Mouse (Mus musculus) left cerebral cortex, adult 8-10 months (tissue): ENCODE data around the gene Ccdc9b. TPM values are rescaled to one million over a fixed set of nuclear protein-coding genes. Genes with fewer than 3 reads are reported as not detected.
A peak's percentile ranks its signal among the peaks of the same experiment; 100 is the strongest.

Experiments used
- DNase-seq, 2 experiments: peaks; one replicate each; pipeline ENCODE4 v3.0.0; 2022; ENCODE audit warnings: low spot score in 2 of 2
- total RNA-seq, 4 experiments: library from RNA; stranded (reverse); gene quantifications; 2 replicates each; pipeline ENCODE4 v1.2.4; 2022

The Ccdc9b gene
- total RNA-seq, 4 experiments from 2014 or later = 4.2 to 6.3 (median 5.7) TPM

DNA sequence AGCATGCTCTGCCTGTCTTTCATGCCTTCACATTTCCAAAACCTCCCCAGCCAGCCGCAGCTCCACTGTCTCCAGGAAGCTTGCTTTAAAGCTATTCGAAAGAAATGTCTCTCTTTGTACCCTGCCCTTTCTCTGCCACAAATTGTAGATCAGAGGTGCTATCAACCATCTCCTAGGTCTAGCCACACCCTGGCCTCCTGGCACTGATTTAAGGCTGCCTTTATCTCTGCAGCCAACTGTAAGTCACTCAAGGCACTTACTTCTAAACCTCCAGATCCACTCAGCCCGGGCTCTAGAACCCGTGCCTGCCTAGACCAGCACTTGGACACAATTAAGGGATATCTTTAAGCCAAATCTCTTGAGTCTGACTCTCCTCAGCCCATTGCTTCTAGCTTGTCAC lies 16.0 kb upstream of the Ccdc9b start:
- DNase-seq = no peak

DNA sequence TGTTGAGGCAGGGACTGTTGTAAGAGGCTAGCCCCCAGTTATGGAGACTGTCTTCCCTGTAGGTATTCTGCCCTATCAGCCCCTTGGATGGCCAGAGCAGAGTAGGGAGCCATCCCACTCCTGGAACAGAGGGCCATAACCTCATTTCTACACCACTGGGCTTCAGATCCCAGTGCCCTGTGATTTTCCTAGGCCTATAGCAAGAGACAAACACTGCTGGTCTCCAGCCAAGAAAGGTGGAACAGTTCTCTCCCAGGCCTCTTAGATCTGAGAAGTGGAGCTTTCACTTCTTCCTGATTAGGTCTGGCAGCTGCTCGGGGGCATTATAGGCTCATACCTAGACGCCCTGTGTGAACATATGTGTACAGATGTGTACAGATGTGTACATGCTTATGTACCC lies 13.8 kb upstream of the Ccdc9b start:
- no peak for DNase-seq

DNA sequence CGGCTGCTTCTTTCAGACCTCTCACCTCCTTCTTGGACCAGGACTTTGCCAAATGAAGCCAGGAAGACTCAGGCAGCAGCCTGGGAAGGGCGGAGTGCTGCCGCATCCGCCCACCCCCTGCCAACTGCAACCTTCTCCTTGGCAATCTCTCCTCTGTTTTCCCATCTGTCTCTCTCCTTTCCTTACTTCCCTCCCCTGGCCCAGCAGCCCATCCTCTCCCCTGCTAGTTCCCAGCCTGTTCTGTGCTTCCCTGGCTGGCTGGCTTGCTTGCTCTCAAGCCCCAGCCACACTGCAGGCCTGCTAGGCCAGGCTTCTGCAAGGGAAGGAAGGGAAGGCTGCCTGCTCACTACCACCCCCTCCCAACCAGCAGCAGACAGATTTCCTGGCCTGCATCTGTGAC lies 13.4 kb upstream of the Ccdc9b start:
- peak; percentile 29 to 87 for DNase-seq

DNA sequence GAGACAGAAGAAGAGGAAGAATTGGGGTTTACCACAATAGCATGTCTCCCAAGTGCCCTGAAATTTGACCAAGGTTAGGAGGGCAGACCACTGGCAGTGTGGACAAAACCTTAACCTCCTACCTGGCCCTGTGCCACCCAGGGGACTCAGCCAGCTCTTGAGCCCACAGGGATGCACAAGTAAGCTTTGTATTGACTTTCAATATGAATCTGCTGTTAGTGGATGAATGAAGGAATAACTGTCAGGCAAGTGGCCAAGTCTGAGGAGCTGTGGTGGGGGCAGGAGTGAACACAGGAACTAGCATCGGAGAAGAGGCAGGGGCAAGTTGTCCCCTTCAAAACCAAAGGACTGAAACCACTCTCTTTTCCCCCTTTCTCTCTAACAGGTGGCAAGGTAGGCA lies 12.9 kb upstream of the Ccdc9b start:
- DNase-seq = no peak

DNA sequence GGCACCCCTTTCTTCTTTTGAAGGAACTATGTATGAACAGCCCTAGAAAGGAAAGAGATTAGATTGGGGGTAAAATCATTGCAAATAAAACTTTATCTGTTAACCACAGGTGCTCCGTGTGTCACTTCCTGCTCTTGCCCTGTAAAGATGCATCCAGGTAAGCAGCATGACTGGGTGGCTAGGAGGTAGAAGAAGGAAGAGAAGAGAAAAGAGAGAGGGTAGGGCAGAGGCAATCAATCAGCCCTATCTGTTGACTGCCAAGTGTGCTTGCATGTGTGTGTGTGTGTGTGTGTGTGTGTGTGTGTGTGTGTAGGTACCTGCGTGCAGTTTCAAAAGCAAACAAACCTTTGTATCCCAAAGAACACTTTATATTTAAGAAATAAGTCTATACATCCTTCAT lies 12.1 kb upstream of the Ccdc9b start:
- no peak for DNase-seq

DNA sequence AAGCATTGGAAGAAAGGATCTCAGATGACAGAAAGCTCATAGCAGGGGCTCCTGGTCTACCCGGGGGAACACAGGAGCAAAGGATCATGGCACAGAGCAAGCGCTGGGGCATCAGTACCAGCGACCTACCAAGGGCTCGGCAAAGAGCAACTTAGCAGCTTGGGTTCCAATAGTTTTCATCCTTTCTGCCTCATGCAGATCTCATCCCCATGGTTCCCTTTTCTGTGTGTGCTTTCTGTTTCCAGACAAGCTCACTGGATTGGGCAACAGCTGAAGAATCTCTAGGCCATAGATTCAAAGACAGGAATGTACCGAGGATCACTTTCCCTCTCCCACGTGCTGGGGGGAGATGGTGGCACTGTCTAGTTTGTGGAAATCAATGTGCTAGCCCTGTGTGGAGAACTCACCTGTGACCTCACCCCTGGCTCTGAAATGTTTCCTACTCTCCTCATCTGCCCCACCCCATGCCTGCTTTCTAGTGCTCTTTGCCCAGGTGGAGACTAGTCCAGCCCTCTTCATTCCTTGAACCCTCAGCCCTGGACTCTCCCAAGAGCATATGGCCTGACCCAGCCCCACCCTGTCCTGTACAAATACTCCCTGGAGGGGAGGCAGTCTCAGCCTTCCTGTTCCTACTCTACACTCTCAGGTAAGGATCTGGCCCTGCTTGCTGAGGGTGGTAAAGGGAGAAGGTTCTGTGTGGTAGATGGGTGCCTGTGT lies 9.9 kb upstream of the Ccdc9b start, which contains the start of gene Phgr1:
Gene Phgr1, plus strand, starts transcription at position 612 of the 717 bp plus-strand sequence.
- no peak for DNase-seq

DNA sequence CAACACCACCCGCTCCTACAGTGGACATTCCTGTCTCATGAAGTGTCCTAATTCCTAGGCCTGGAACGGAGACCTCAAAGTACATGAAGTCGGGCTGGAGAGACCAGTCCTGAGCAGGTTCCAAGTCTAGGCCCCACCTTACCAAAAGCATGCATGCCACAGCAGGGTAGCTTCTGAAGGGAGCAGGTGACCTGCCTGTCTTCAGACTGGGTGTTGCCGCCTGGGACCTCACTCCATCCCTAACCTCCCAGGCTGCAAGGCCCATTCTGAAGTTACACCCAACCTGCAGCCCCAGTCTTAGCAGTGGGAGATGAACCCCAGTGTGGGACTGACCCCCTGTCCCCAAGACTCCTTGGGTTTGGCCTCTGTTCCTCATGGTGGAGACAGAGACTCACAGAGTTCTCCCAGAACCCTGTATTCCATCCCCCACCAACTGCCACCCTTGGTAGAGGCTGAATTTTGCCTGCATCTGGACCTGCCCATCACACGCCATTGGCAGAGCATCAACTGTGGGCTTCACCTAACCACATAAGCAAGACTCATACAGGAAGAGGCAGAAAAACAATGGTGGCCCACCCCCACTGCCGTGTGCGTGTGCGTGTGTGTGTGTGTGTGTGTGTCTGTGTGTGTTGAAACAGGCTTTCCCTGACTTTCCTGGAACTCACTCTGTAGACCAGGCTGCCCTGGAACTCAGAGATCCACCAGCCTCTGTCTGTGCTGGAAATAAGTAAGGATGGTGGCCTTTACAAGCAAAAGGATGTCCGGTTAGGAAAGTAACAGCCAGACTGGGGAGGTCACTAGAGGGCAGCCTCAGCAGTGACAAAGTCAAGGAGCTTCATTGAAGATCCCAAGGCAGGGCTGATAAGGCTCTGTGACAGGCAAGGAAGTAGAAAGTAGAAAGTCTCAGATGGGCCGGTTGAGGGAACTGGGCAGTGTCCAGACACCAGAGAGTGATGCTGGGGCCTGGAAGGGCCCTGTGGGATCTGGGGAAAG lies 3.9 kb upstream of the Ccdc9b start:
- DNase-seq = no peak

DNA sequence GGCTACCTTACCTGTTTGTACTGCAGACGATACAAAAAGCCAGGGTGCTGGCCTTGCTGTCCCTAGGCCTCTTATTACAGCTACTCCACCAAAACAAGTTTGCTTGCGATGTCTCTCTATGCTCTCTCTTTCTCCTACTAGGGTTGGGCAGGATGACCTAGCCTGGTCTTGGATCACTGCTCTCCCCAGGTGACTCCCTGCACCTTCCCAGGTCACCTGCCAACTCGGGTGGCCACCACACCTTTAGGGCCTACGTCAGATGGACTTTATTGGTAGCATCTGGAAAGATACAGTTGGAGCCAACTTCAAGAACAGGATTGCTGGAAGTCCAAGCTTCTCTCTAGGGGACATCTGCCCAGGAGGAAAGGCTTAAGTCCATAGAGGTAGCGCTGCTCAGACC lies 2.4 kb upstream of the Ccdc9b start:
- DNase-seq = no peak

DNA sequence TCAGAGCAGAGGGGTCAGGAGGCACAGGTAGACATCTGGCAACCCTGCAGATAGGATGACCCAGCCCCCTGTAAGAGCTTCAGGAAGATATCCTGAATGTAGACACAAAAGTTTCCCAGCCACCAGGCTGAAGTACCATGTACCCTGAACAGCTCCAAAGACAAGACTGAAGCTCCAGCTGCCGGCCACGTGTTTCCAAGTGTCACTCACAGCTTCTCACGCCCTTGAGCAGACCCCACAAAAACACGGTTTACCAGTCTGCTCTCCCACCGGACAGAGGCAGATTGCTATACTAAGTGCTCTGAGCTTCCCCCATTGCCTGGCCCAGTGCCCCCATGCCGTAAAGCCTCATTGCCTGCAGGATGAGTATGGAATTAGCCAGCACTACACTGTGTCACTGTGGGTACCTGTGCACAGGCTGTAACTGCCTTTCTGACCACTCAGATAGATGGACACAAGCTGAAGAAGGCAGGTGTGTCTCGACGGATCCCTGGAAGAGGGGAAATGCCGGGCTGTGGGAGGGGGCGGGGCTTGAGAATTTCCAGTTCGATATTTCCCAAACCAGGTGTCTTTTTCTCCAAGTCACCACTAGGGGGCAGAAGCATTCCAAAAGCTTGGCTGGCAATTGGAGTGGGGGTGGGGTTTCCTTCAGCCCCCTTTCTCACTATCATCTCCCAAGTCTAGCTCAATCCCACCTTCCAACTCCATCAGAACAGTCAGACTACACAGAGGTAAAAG lies 1.8 kb upstream of the Ccdc9b start:
- DNase-seq = no peak

DNA sequence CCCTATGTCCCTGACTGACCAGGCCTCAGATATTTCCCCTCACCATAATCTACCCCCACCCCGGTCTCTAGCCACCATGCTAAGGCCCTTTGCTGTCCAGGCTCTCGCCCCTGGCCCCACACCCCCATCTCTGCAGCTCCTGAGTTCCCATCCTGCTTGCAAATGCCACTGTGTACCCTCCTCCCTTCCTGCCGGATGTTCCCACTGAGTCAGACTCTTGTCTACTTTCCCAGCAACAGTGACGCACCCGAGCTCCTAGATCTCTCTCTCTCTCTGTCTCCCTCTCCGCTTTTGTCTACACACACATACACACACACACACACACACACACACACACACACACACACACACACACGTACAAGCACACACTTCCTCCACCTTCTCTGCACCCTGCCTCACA lies 1.0 kb upstream of the Ccdc9b start:
- no peak for DNase-seq

DNA sequence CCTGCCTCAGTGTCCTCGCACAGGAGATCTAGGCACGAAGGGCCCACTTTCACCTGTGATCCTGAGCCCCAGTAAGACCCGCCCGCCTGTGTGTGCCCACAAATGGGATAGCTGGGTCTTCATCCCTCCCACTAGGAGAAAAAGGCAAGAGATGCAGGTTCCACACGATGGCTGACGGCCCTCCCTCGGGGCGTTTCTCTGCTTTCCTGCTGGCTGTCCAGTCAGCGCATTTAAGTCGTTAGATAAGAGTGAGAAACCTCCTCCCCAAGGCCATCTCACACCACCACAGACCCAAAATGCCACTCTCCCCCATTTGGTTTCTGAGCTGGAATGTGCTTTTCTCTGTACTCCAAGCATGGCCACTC lies 305 bp upstream of the Ccdc9b start:
- DNase-seq = no peak

DNA sequence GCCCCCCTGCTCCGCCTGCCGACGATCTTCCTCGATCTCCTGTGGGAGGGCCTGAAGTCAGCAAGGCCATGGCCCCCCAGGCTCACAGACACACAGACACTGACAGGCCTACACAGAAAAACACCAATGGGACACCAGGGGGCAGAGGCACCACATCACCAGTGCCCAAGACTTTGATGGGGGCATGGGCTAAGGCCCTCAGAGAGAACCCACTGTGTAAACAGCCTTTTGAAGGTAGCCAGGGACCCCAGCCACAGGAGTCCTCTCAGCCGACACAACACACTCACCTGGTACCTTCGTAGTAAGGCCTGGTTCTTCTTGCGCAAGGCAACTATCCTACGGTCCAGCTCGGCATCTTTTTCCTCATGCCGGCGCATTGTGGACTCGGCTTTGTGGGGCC lies 1.1 kb downstream of the Ccdc9b start:
- no peak for DNase-seq

DNA sequence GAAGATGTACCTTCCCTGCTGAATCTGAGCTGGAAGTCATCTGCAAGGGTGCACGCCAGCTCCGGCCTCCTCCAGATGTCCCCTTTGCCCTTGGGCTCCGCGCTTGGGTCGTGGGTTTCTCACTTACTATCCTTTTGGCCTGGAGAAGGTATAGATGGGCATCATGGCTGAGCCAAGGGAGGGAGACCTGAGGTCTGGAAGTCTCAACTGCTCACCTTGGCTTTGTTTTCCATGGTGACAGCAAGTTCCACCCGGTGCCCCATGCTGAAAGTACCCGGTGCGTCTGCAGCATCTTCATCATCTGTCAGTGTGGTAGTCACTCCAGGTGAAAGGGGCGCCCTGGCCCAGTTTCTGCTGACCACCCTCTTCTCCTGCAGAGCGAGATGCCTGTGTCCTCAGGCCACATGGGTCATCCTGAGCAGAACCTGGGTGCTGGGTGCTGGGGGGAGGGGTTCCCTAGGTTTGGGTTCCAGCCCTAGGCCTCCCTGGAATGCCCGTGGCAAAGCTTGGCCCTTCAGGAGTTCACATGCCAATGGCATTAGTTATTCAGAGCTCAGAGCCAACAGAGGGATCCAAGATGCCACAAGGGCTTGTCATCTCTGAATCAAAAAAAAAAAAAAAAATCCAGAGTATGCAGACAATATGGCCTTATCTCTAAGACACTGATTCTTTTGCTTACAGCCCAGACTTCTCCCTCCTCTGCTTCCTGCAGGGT lies 2.0 kb downstream of the Ccdc9b start:
- DNase-seq = no peak

DNA sequence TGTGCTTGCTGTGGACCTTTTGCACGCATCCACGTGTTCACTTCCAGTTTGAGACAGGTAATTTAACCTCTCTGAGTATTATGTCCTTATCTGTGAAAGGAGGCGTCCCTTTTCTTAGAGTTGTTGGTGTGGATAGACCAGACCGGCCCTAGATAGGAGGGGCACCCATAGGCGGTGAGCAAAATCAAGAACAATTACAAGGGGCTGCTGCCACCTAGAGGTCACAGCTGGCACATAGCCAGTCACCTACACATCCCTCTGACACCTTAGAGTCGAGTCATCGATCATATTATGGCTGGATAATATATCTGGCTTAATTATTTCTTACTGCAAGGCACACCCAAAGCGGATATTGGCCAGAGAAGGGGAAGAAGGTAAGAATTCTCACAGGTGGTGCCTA lies 2.6 kb downstream of the Ccdc9b start:
- no peak for DNase-seq

DNA sequence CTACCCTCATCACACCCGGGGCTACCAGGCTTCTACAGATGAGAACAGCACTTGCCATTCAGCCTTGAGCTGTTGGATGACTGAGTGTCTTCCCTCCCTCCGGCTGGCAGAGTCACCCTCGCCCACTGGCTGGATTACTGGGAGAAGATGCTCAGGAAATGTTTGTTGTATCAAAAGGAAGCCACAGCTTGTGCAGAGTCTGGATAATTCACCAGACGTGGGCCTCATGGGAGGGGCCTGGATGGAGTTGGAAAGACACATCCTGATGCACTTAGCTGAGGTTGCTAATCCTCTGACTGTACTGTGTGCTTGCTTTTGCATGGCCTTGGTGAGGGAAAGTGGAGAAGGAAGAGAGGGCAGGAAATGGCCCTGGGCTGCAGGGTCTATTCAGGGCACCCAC lies 6.4 kb downstream of the Ccdc9b start:
- no peak for DNase-seq

DNA sequence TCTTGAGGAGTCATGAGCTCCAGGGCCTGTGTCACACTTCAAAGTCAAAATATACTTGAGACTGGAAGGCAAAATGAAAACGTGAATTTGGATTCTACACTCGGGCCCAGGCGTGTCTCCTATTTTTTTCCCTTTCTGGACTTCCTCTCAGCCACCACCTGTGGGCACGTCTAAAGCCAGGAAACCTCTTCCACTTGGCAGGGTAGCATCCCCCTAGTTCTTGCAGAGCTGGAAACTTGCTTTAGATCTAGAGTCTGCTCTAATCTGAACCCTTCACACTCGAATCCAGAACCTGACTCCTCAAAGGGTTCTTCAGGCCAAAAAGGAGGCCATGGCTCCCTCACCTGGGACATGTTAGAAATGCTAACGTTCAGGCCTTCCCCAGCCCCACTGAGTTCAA lies 7.1 kb downstream of the Ccdc9b start:
- no peak for DNase-seq

DNA sequence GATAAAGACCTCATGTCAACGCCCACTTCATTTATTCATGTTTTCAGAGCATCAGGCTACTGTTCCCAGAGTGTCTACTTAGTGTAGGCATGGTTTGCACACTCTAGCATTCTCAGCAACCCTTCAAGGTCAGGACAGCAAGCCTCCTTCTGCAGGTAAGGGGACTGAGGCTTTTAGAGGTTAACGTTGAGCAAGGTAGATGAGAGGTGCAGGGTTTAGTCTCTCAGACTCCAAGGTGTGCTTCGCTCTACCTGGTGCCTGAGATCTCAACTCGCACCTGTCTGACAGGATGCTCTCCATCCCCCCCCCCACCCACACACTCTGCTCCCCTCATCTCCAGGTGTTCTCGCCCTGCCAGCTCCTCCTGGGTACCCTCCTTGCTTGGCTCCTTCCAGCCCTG lies 8.3 kb downstream of the Ccdc9b start:
- DNase-seq = no peak

DNA sequence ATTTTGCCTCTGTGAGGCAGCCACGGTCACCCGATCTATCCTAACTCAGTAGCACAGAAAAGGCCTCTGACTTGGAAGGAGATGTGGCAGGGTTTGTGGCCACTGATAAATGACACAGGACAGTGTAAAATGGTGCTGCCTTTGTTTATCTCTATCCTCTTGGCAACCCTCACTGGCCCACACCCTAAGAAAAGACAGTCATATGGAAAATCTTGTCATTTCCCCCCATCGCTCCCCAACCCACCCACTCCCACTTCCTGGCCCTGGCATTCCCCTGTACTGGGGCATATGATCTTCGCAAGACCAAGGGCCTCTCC lies 9.7 kb downstream of the Ccdc9b start:
- no peak for DNase-seq

DNA sequence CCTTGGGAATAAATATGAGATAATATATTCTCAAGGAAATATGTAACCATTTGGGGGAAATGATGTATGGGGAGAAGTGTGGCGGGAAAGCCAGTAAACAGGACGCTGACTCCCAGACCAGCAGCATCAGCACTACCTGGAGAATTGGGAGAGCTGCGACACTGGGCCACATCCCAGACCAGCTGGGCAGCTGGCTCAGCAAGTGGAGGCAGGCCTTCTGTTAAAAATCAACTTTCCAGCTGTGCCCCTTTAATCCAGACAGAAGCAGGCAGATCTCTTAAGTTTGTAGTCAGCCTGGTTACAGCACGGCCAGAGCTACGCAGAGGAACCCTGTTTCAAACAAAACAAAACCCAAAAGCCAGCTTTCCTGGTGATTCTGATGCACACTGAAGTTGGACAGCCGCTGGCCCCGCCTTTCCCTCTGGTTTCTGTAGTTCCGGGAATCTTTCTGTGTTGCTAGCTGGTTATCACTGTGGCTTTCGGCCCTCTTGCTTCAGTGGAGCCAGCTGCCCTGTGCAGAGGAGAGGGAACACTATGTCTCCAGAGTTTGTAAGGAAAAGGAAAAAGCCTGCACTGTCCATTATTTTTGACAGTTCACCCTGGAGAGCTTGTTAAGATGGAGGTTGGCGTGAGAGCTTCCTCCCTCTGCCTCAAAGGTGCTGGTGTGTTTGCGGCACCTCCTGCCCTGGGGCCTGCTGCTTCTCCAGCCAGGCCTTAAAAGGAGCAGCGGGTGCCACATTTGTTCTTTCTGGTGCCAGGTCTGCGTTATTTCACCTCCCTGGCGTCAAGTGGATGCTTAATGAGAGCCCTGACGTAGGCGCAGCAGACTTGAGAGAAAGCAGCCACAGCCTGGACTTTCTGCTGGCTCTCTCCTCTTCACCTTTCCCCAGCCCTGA lies 10.3 kb downstream of the Ccdc9b start:
- DNase-seq = no peak

DNA sequence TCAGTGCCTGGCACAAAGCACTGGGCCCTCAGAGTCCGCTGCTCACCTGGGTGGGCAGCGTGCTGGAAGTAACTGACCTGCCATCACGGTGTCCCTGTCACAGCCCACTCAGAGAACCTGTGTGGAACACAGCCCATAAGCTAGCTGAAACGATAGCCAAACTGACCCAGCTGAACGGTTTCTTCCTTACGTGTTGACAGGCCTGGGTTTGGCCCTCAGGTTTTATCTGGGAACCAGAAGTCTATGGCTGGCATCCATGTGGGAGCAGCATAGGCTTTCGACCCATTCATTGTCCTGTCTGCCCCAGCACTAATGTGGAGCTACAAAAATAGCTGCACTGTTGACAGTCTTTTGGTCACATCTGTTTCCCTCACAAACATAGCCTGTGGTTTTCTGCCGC lies 12.0 kb downstream of the Ccdc9b start:
- no peak for DNase-seq
